Mouse (Mus musculus): ENCODE data around the gene Tbc1d10a. TPM values are rescaled to one million over a fixed set of nuclear protein-coding genes. Genes with fewer than 3 reads are reported as not detected.

The Tbc1d10a gene
- polyA plus RNA-seq (2017; shearing (Covaris generic)), result 120 TPM

DNA sequence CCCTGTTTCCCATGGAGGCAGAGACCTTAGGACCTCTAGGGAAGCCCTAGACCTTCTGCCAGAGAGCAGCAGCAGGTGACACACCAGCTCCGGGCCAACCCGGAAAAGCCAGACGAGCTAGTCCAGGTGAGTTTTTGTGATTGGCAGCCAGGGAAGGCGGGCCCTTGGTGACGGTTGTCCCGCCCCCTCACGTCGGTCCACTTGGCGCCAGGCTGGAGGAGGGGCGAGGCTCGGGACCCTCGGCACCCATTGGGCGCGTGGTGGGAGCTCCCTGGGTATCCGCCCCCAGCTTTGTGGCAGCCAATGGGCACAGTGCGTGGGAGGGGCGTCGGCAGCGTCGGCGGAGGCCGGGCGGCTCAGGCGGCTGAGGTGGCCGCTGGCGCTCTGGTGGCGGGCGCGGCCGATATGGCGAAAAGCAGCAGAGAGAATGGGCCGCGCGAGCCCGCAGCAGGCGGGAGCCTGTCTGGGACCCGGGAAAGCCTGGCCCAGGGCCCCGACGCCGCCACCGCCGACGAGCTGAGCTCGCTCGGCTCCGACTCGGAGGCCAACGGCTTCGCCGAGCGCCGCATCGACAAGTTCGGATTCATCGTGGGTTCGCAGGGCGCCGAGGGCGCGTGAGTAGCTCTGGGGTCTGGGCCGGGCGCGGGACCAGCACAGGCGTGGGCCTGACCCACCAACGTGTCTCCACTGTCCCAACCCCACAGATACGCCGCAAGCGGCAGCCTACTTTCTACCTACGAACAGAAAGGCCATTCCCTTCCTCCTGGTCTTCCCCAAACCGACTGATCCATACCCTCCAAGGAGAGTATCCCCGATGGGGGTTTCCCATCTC, at the start of gene Tbc1d10a:
Gene Tbc1d10a (plus strand): TSS at position 304 of the 832 bp plus-strand sequence.

DNA sequence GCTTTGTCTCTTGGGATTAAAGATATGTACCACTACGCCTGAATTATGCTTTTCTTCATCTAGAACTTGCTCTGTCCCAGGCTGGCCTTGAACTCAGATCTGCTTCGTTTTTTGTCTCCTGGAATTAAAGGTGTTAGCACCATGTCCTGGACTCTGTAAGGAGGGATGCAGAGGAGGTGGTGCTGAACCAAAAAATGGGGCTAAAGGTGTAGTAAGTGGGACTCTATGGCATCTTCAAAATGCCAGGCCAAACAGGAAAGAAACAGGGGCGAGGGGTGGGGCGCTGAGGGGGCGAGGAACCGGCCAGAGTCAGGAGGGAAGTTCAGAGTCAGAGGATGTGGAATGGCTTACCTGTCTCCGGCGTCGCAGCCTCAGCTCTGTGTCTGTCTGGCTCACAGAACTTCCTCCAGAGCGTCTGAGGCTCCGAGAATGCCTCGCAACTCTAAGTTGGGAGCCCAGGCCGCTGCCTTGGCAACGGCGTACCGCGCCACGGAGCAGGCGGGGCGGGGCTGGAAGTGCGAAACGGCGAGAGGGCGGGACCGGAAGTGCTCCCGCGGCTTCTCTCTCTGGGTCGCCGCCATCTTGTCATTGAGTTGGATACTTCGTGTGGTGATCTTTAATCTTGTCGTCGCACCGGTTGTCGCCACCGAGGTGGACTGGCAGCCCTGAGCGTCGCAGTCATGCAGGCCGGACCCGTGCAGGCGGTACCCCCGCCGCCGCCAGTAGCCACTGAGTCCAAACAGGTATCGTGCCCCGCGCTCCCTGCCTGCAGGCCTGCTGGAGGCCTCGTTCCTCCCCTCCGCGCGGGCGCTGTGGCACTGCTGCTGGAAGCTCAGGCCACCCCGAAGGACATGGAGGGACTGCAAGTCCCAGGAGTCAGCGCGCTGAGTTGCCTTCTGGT, 26.5 kb upstream of the Tbc1d10a start, which contains the start of the genes Ccdc157 and Sf3a1:
Gene Ccdc157 (minus strand): TSS at position 486 of the 901 bp plus-strand sequence.
Gene Sf3a1 (plus strand): TSS at position 543 of the 901 bp plus-strand sequence.

DNA sequence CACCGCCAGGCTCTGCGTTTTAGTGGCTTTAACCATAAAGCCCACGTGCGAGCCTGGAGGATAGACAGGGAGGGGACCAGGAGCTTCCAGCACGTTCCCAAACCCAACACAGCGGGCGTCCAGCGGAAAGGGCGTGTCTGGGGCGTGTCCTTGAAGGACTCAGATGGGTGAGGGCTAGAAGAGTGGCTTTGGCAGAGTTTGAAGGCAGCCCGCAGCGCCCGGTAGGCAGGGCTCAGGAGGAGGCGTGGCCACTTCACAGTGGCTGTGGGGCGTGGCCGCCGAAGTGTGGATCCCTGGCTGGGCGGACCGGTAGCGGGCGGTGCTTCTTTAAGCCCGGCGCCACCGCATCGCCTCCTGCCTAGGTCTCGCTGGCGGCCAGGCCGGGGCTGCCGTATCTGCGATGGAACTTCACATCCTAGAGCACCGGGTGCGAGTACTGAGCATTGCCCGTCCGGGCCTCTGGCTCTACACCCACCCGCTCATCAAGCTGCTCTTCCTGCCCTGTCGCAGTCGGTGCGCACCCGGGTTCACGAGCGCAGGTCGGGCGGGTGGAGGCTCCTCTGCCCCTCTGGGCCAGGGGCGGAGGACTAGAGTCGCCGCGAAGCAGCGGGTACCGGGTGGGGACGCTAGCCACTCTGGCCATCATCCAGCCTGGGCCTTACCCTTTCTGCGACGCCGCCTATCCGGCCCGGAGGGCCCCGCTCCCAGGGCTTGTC, 31.5 kb downstream of the Tbc1d10a start, which contains the start of gene Castor1:
Gene Castor1 (plus strand): TSS at position 312 of the 716 bp plus-strand sequence.

DNA sequence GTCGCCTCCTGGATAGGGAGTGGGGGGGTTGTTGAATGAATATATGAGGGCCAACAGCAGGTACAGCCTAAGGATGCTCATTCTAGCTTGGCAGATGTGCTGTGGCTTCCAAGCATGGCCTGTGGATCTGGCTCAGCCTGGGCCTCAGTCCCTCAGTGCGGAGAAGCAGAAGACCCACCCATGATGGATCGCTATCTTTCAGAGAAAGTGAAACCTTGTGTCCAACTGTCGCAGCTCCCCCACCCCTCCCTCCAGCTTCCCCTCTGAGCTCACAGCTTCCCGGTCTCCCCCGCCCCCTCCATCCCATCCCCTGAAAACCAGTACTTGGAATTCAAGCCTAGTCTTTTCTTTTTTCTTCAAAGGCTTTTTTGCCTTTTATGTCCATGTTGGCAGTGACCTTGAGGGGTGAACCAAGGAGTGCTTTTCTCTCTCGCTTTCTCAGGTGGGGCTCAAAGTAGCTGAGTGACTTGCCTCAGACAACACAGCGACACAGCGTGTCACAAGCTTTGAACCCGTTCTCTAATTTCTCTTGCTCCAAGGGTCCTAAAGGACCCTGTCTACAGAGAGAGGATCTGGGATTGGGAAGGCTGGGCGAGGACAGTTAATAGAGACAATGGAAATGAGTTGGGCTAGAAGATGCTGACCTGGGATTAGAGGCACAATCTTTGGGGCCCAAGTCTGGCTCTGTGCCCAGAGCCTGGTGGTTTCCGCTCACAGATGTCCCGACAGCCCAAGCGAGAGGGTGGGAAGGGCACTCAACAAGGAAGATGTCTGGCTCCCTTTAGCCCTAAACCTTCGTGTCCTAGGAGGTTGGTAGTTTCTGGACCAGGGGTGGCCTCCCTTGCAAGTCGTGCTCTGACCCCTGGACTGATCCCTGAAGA, 49.3 kb downstream of the Tbc1d10a start, which contains the start of gene Osm:
Gene Osm (plus strand): TSS at position 756 of the 881 bp plus-strand sequence.

DNA sequence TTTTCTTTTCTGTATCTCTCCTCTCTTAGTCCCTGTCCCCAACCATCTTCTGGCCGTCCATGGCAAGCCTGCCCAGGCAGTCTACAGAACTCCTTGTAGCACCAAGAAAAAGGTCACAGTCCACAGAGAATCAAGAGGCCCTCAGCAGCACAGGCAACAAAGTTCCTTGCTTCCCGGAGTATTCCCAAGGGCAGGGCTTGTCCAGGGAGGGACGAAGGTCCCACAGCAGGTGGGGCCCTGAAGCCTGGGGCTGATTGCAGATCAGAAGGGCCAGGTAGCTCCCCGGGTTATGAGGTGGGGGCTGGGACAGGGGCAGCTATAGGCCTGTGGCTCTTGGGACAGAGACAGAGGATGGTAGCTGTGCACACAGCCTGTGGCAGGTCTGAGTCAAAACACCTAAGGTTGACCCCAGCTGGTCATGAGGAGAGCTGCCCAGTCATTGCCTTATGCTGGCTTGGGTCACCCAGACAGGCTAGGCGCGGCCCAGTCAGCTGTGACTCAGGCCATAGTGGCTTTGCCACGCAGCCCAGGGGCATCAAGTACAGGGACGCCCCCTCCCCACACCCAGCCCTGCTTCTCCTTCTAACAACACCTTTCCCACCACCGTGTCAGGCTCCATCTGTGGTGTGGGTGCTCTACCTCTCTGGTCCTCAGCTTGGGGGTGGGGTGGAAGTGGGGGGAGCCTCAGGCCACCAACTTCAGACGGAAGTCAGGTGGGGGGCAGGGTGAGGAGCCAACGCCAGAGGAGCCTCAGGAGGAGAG, 70.4 kb downstream of the Tbc1d10a start, which contains the start of gene Lif:
Gene Lif (plus strand): TSS at position 712 of the 762 bp plus-strand sequence.

Other genes with a start within 250 kb of the Tbc1d10a start
- gene Pes1, start 222.8 kb upstream of the Tbc1d10a start, polyA plus RNA-seq (2017; shearing (Covaris generic)), result 90.5 TPM
- gene 4930556J24Rik, start 210.0 kb upstream of the Tbc1d10a start, polyA plus RNA-seq (2017; shearing (Covaris generic)), result not detected
- 0.18 TPM for gene Gal3st1, start 203.2 kb upstream of the Tbc1d10a start, polyA plus RNA-seq (2017; shearing (Covaris generic))
- gene Sec14l4, start 155.3 kb upstream of the Tbc1d10a start, polyA plus RNA-seq (2017; shearing (Covaris generic)), result not detected
- gene Sec14l3, start 121.9 kb upstream of the Tbc1d10a start, polyA plus RNA-seq (2017; shearing (Covaris generic)), result not detected
- gene Mtfp1, start 91.3 kb upstream of the Tbc1d10a start, polyA plus RNA-seq (2017; shearing (Covaris generic)), result 1.7 TPM
- 1.4 TPM for gene Sec14l2, start 63.4 kb upstream of the Tbc1d10a start, polyA plus RNA-seq (2017; shearing (Covaris generic))
- gene Rnf215, start 51.6 kb upstream of the Tbc1d10a start, polyA plus RNA-seq (2017; shearing (Covaris generic)), result 56.0 TPM
- gene Ccdc157, start 26.5 kb upstream of the Tbc1d10a start, polyA plus RNA-seq (2017; shearing (Covaris generic)), result 3.8 TPM
- gene Sf3a1, start 26.4 kb upstream of the Tbc1d10a start, polyA plus RNA-seq (2017; shearing (Covaris generic)), result 74.4 TPM
- gene Castor1, start 31.4 kb downstream of the Tbc1d10a start, polyA plus RNA-seq (2017; shearing (Covaris generic)), result 52.7 TPM
- 38.5 TPM for gene Osm, start 49.6 kb downstream of the Tbc1d10a start, polyA plus RNA-seq (2017; shearing (Covaris generic))
- gene Lif, start 70.8 kb downstream of the Tbc1d10a start, polyA plus RNA-seq (2017; shearing (Covaris generic)), result 3.5 TPM

All from CD4-positive, CD25-positive, alpha-beta regulatory T cell (primary cell).